Mouse (Mus musculus): Measurements from ENCODE around the gene Samhd1.

The Samhd1 gene

GRCm38 (mm10) chr2:157073378-157074052, 61.5 kb downstream of the Samhd1 start:
- DNase-seq (ENCODE audit: extremely low spot score, low read depth, low spot score): no peak

GRCm38 (mm10) chr2:157072316-157072990, 62.6 kb downstream of the Samhd1 start:
- DNase-seq (ENCODE audit: extremely low spot score, low read depth, low spot score): no peak

- DNase-seq (ENCODE audit: extremely low spot score, low read depth, low spot score): no peak
Observed at GRCm38 (mm10) chr2:157071556-157071955, 63.5 kb downstream of the Samhd1 start.

GRCm38 (mm10) chr2:157070365-157070764, 64.7 kb downstream of the Samhd1 start:
- no peak for DNase-seq (ENCODE audit: extremely low spot score, low read depth, low spot score)

GRCm38 (mm10) chr2:157069755-157070315, 65.2 kb downstream of the Samhd1 start:
- DNase-seq (ENCODE audit: extremely low spot score, low read depth, low spot score): no peak

GRCm38 (mm10) chr2:157069355-157069735, 65.7 kb downstream of the Samhd1 start:
- DNase-seq (ENCODE audit: extremely low spot score, low read depth, low spot score): no peak

GRCm38 (mm10) chr2:157068701-157069354, 66.2 kb downstream of the Samhd1 start:
- no peak for DNase-seq (ENCODE audit: extremely low spot score, low read depth, low spot score)

GRCm38 (mm10) chr2:157066731-157067430, 68.2 kb downstream of the Samhd1 start:
- no peak for DNase-seq (ENCODE audit: extremely low spot score, low read depth, low spot score)

GRCm38 (mm10) chr2:157065879-157066226, 69.2 kb downstream of the Samhd1 start:
- DNase-seq (ENCODE audit: extremely low spot score, low read depth, low spot score): no peak

- no peak for DNase-seq (ENCODE audit: extremely low spot score, low read depth, low spot score)
Observed at GRCm38 (mm10) chr2:157064978-157065878, 69.8 kb downstream of the Samhd1 start.

GRCm38 (mm10) chr2:157064136-157064535, 70.9 kb downstream of the Samhd1 start:
- DNase-seq (ENCODE audit: extremely low spot score, low read depth, low spot score): no peak

GRCm38 (mm10) chr2:157063241-157063700, 71.8 kb downstream of the Samhd1 start:
- no peak for DNase-seq (ENCODE audit: extremely low spot score, low read depth, low spot score)

GRCm38 (mm10) chr2:157060557-157061305, 74.3 kb downstream of the Samhd1 start:
- no peak for DNase-seq (ENCODE audit: extremely low spot score, low read depth, low spot score)

- DNase-seq (ENCODE audit: extremely low spot score, low read depth, low spot score): no peak
Observed at GRCm38 (mm10) chr2:157060037-157060436, 75.0 kb downstream of the Samhd1 start.

- no peak for DNase-seq (ENCODE audit: extremely low spot score, low read depth, low spot score)
Observed at GRCm38 (mm10) chr2:157059166-157059565, 75.9 kb downstream of the Samhd1 start.

GRCm38 (mm10) chr2:157058342-157058998, 76.6 kb downstream of the Samhd1 start:
- no peak for DNase-seq (ENCODE audit: extremely low spot score, low read depth, low spot score)

GRCm38 (mm10) chr2:157057758-157058157, 77.3 kb downstream of the Samhd1 start:
- no peak for DNase-seq (ENCODE audit: extremely low spot score, low read depth, low spot score)

- DNase-seq (ENCODE audit: extremely low spot score, low read depth, low spot score): no peak
Observed at GRCm38 (mm10) chr2:157057186-157057585, 77.9 kb downstream of the Samhd1 start.

GRCm38 (mm10) chr2:157055721-157056120, 79.3 kb downstream of the Samhd1 start:
- DNase-seq (ENCODE audit: extremely low spot score, low read depth, low spot score): no peak

Data from hindlimb bud, embryonic 11.5 days (tissue).